Mouse (Mus musculus) layer of hippocampus, postnatal 14 days (tissue): ENCODE data around the gene Olfr644. TPM values are rescaled to one million over a fixed set of nuclear protein-coding genes. Genes with fewer than 3 reads are reported as not detected.

Source experiments
- DNase-seq, 2 experiments: peaks; one replicate each; pipeline ENCODE4 v3.0.0; 2021 to 2022; ENCODE audit warnings: low spot score in 2 of 2, mixed read lengths in 1 of 2
- long read RNA-seq, 2 experiments: library from polyadenylated mRNA; stranded (forward); transcript quantifications; one replicate each; pipeline ENCODE4 v2.0.0; 2021
- total RNA-seq, 2 experiments: library from RNA; stranded (reverse); gene quantifications; 2 replicates each; pipeline ENCODE4 v1.2.3; 2021

Olfr644 gene
- not detected for total RNA-seq
- long read RNA-seq, experiment 1, result 0 reads
- long read RNA-seq, experiment 2, result 0 reads

- DNase-seq, result no peak
These were observed at the start of gene Olfr644 for GRCm38 (mm10) chr7:104071769-104072168. TSS of gene Olfr644 (minus strand) at chr7:104071869.

GRCm38 (mm10) chr7:104104757-104104972 lies 33.0 kb upstream of the Olfr644 start, which contains the start of gene Olfr646:
TSS of gene Olfr646 (plus strand) at chr7:104104873.
- no peak for DNase-seq

DNA sequence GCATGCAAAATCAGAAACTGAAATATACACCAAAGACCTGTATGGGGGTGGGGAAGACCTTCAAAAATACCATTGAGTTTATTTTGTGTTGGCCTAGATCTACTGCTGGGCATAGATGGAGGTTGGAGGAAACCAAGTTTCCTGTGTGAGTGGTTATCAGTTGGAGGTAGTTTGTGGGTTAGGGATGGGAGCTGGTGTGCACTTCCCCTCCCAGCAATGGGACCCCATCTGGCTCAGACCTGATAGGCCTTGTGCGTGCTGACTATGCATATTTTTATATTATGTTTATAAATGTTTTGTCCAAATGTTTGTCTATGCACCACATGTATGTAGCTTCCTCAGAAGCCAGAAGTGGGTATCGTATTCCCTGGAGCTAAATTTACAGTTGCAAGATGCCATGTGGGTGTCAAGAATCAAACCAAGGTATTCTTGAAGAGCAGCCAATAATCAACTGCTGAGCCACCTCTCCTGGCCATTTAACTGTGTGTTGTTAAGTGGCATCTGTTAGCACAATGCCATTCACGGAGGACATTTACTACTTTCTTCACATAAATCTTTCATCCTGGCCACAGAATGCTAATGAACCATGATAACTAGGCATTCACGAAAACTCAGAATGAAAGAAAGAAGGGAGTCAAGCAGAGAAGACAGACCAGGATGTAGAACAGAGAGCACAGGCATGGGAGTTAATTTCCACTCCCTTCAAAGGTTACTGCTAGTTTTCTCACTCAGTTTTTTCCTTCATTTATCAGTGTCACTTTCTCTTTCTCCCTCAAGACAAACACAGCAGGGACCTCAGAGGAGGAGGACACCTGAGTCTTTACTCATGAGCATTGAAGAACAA lies 32.5 kb upstream of the Olfr644 start:
- no peak for DNase-seq

DNA sequence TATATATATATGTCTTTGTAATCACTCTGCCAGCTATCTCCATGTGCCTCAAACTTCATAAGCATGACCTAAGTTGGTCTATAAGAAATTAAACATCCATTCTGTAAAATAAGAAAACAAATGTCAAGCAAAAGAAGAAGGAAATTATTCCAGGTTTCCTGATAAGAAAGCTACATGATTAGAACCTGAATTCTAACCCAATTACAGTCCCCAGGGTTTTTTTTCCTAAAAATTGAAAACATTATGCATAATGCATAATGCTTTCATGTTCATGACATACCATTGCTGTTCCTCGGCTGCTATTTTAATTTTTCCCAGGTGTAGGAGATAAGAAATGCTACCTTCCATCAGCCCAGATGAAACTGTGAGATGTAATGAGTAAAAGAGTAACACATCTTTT lies 13.7 kb upstream of the Olfr644 start, which contains the start of gene Olfr645:
Olfr645 (minus strand) TSS at position 101 of the 400 bp plus-strand sequence.
- DNase-seq, result no peak

DNA sequence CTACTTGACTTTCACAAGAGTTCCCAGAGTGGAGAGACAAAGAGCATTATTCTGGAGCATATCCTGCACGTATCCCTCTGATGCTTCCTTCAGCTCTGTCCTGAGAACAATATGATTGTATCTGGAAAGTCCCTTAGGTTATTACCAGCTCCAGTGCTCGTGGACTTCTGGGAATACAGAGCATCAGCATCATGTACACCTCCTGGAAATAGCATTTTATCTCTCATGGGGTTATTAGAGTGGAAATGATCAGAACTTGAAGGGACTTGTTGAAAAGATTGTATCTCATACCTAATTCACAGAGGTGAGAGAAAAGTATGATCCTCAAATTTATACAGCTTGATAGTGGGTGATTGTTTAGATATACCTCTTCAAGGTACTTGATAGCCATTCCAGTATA lies 10.3 kb downstream of the Olfr644 start, which contains the start of gene 4930516K23Rik:
4930516K23Rik (minus strand) TSS at position 101 of the 400 bp plus-strand sequence.
- DNase-seq, result no peak

DNA sequence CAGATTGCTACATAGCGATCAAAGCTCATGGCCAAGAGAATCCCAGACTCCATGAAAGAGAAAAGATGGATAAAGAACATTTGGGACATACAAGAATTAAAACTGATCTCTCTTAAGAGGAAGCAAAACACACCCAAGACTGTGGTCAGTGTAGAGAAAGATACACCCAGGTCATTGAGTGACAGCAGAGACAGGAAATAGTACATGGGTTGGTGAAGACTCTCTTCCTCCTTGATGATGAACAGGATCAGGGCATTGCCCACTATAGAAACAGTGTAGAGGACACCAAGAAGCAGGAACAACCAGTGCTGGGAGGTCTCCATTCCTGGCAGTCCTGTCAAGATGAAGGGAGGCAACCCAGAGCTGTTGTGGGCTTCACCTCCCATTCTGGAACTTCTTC lies 12.5 kb downstream of the Olfr644 start:
- no peak for DNase-seq

GRCm38 (mm10) chr7:104052566-104052965 lies 19.1 kb downstream of the Olfr644 start, which contains the start of gene Olfr642:
TSS of gene Olfr642 (minus strand) at chr7:104052666.
- DNase-seq, result no peak

DNA sequence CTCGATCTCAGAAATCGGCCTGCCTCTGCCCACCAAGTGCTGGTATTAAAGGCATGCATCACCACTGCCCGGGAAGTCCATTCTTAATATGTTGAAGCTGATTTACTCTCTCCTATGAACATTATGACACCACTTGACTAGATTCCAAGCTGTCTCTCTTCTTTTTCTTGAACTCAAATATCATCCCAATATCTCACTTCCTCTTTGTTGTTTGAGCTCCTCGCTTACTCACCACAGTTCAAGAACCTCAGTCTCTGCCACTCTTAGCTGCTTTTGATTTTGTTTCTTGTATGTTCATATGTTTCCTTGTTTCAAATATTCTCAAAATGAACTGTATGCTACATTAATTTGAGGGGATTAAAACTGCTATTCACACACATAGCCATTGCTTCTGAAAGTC lies 20.9 kb downstream of the Olfr644 start:
- DNase-seq, result no peak

DNA sequence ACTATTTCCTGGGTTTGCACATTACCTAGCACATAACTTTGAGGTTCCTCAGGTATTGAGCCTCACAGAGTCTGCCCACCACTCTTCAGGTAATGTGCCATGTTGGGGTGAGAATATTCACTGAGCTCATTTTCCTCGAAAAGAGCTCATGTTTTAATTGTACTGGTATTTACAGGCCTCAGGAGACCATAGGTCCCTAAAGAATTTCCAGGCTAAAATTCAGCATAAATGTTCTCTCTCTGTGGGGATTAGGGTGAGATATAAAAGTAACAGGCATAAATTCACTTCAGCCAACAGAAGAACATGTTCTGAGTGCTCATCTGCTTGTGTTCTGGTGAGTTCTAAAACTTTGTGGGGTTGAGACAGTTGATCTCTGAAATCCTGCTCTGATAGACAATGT lies 36.5 kb downstream of the Olfr644 start, which contains the start of gene Olfr641:
Olfr641 (plus strand) TSS at position 301 of the 400 bp plus-strand sequence.
- no peak for DNase-seq

DNA sequence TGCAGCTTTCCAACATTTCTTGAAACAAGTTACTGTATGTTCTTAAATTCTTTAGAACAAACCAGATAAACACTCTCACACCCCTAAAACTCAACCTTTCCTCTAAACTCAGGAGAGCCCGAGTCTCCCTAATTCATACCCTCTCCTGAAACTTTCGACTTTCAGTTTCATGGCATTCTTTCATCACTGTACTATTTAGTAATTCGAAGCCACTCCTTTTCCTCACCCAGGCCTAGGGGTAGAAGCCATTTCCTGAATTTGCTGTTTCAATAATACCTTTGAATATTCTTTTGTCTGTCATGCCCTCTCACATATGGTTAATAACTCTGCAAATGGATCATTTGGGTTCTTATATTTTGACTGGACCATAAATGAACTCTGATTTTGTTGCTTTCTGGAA lies 44.7 kb downstream of the Olfr644 start:
- no peak for DNase-seq

DNA sequence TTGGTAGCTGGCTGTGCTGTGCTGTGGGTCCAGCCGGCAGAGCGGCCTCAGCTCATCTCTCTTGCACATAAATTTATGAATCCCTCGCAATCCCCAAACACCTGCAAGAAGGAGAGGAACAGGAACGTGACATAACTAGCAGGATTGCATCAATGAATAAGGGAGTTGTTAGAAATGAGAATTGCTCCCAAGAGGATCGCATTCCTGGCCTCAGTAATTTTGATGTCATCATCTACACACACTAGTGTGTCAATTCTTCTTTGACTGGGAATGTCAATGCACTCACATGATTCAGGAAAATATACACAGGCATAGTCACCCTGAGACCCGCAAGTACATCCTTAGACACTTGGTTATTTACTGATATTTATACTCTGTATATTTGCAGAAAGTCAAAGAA lies 46.2 kb downstream of the Olfr644 start, which contains the start of gene Olfr640:
Olfr640 (minus strand) TSS at position 101 of the 400 bp plus-strand sequence.
- no peak for DNase-seq

DNA sequence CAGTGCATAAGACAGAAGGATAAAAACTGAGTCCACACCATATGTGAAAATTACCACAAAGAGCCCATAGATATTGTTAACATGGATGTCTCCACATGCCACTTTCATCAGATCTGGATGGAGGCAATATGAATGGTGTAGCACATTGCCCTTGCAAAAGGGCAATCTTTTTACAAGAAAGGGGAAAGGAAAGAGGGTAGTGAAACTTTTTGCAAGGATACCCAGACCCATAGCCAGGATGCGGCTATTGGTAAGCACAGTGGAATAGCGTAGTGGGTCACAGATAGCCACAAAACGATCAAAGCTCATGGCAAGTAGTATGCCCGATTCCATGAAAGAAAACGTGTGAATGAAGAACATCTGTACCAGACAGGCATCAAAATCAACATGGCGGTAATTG lies 50.0 kb downstream of the Olfr644 start:
- no peak for DNase-seq

GRCm38 (mm10) chr7:104018953-104019352 lies 52.7 kb downstream of the Olfr644 start:
- DNase-seq, result no peak

DNA sequence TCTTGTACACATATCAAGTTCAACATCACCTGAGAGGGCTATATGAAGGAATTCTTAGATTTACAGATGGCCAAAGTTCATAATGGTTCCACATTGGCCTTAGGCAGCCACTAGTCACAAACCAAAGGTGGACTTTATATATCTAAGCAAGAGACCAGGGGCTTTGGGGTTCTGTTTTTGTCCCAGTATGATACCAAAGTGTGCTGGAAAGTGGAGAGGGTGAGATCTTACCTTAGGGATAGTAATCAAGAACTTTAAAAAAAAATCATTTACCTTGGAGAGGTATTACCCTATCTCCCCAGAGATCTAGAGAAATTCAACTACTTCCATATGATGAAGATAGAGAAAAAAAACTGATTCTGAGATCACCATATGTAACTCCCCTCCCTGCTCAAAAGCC lies 54.5 kb downstream of the Olfr644 start, which contains the start of gene Olfr639:
Olfr639 (minus strand) TSS at position 101 of the 400 bp plus-strand sequence.
- DNase-seq, result no peak

Other genes starting within 250 kb of the Olfr644 start
- gene Hbb-bs, start 243.8 kb downstream of the Olfr644 start, total RNA-seq, result 100 to 1,000 TPM; 565 to 654 TPM
- not detected for gene Hbb-bh2, start 231.3 kb downstream of the Olfr644 start, total RNA-seq
- not detected for gene Hbb-bh1, start 228.7 kb downstream of the Olfr644 start, total RNA-seq
- gene Hbb-y, start 218.7 kb downstream of the Olfr644 start, total RNA-seq, result not detected
- gene Olfr66, start 185.6 kb downstream of the Olfr644 start, total RNA-seq, result not detected
- gene Olfr64, start 177.4 kb downstream of the Olfr644 start, total RNA-seq, result not detected
- gene Olfr65, start 168.4 kb downstream of the Olfr644 start, total RNA-seq, result not detected
- not detected for gene Olfr631, start 143.0 kb downstream of the Olfr644 start, total RNA-seq
- gene Olfr632, start 137.5 kb downstream of the Olfr644 start, total RNA-seq, result not detected
- gene Olfr633, start 127.4 kb downstream of the Olfr644 start, total RNA-seq, result not detected
- gene Olfr635, start 100.7 kb downstream of the Olfr644 start, total RNA-seq, result under 1 TPM; 0.07 to 0.09 TPM
- gene Olfr638, start 73.1 kb downstream of the Olfr644 start, total RNA-seq, result not detected
- gene Olfr639, start 54.6 kb downstream of the Olfr644 start, total RNA-seq, result under 1 TPM; 0.07 to 0.19 TPM
- gene Olfr640, start 46.3 kb downstream of the Olfr644 start, total RNA-seq, result not detected
- gene Olfr641, start 36.4 kb downstream of the Olfr644 start, total RNA-seq, result not detected
- gene Olfr642, start 19.2 kb downstream of the Olfr644 start, total RNA-seq, result not detected
- gene 4930516K23Rik, start 10.4 kb downstream of the Olfr644 start, total RNA-seq, result not detected
- gene Olfr645, start 13.6 kb upstream of the Olfr644 start, total RNA-seq, result not detected
- gene Olfr646, start 33.0 kb upstream of the Olfr644 start, total RNA-seq, result not detected
- gene Ubqln5, start 58.0 kb upstream of the Olfr644 start, total RNA-seq, result not detected
- gene Olfr643, start 65.5 kb upstream of the Olfr644 start, total RNA-seq, result not detected
- not detected for gene Ubqln3, start 71.4 kb upstream of the Olfr644 start, total RNA-seq
- gene Ubqlnl, start 78.7 kb upstream of the Olfr644 start, total RNA-seq, result not detected
- not detected for gene Olfm5, start 93.0 kb upstream of the Olfr644 start, total RNA-seq
- under 1 TPM; 0.17 to 0.44 TPM for gene Olfr648, start 111.5 kb upstream of the Olfr644 start, total RNA-seq
- gene Olfr649, start 124.1 kb upstream of the Olfr644 start, total RNA-seq, result not detected
- gene Trim6, start 146.9 kb upstream of the Olfr644 start, total RNA-seq, result under 1 TPM; 0.28 to 0.33 TPM
- gene Trim34a, start 172.6 kb upstream of the Olfr644 start, total RNA-seq, result 1 to 10 TPM in 1 of 2 experiments, under 1 TPM in 1; 0.76 to 1.0 TPM
- gene Trim5, start 216.2 kb upstream of the Olfr644 start, total RNA-seq, result under 1 TPM; 0.25 to 0.55 TPM
- gene Trim12a, start 243.6 kb upstream of the Olfr644 start, total RNA-seq, result 1 to 10 TPM; 2.0 to 2.1 TPM